Comparison of ENCODE assay signal across 7 mouse cellular contexts in the genomic region with DNA sequence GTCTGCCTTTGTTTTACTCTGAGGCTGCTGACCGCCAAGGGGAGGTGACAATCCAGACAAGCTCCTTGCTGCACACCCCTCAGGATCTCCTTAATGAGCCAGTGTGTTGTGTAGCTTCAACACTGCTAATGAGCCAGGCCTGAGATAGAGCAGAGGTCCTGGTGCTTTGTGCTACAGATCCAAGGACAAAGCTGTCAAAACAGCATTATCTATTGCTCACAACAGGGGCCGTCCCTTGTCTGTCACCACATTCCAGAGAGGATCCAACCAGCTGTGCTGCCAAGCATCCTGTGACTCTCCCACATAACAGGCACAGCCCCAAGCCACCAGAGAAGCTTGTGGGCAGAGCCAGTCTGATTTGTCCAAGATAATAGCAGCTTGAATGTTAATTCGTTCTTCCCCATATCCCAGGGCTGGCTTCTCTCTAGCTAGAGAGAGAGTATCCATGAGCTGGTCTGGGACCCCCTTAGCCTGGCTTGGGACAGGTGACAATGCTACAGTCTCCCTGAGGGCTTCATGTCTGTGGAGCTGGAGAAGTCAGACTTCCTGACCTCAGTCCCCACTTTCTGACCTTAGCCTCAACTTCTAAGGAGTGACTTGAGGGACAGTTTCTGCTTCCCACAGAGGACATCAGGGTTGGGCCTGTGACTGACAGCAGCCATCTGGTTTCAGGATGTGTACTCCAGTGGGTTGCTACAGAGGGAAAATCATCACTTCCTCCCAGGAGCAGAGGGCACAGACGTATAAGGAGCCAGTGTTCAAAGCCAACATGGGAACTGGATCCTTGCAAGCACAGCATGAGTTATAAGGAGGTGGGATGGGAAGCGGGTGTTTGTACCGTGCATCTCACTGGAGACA.
DNase-seq lines count a peak whose midpoint lies in the region; ATAC-seq and TF ChIP-seq lines count a peak whose summit lies in the region.

No protein-coding gene starts in this region.

- peaks cover 38% of the 10 kb centered on the region for H3K4me1 ChIP-seq in midbrain, embryonic 10.5 days
- no peaks in the 10 kb centered on the region for H3K4me1 ChIP-seq in midbrain, postnatal 0 days (ENCODE audit: insufficient read depth, low read length)
- peaks cover 45% of the 10 kb centered on the region for H3K4me1 ChIP-seq in embryonic facial prominence, embryonic 10.5 days
- peaks cover 12% of the 10 kb centered on the region; the same call in 1 of the 2 replicates for H3K4me1 ChIP-seq in hindbrain, embryonic 15.5 days (replicated peaks)
- H3K4me1 ChIP-seq in midbrain, embryonic 12.5 days, result peaks cover 26% of the 10 kb centered on the region

- TF ChIP-seq CTCF in midbrain, postnatal 0 days (IDR thresholded peaks at IDR 0.05), result no peak

- H3K4me3 ChIP-seq in midbrain, embryonic 10.5 days, result no peak overlapping the region
- no peak overlapping the region for H3K4me3 ChIP-seq in midbrain, postnatal 0 days (ENCODE audit: low read depth, low read length)
- no peak overlapping the region for H3K4me3 ChIP-seq in embryonic facial prominence, embryonic 10.5 days
- H3K4me3 ChIP-seq in hindbrain, embryonic 15.5 days, result no peak overlapping the region
- no peak overlapping the region for H3K4me3 ChIP-seq in midbrain, embryonic 12.5 days

- no peak for DNase-seq in midbrain, embryonic 10.5 days (ENCODE audit: low spot score)
- DNase-seq in midbrain, postnatal 0 days (ENCODE audit: low spot score), result no peak
- DNase-seq in embryonic facial prominence, embryonic 10.5 days (ENCODE audit: low spot score), result peak; percentile 19
- no peak for DNase-seq in yolk sac, embryonic 10.5 days (ENCODE audit: low spot score)

- H3K27me3 ChIP-seq in midbrain, embryonic 10.5 days (ENCODE audit: low read depth, poor library complexity, severe bottlenecking), result peaks cover 19% of the 10 kb centered on the region
- no peaks in the 10 kb centered on the region for H3K27me3 ChIP-seq in midbrain, postnatal 0 days (ENCODE audit: insufficient read depth, low read length)
- H3K27me3 ChIP-seq in embryonic facial prominence, embryonic 10.5 days (replicated peaks; ENCODE audit: low read depth, poor library complexity, severe bottlenecking), result peaks cover 10% of the 10 kb centered on the region; the same call in 1 of the 2 replicates
- H3K27me3 ChIP-seq in hindbrain, embryonic 15.5 days, result no peaks in the 10 kb centered on the region
- H3K27me3 ChIP-seq in midbrain, embryonic 12.5 days, result peaks cover 25% of the 10 kb centered on the region

- H3K27ac ChIP-seq in midbrain, embryonic 10.5 days (replicated peaks), result peak overlapping the region; percentile 24
- H3K27ac ChIP-seq in midbrain, postnatal 0 days (ENCODE audit: low read depth, low read length), result no peak overlapping the region
- no peak overlapping the region for H3K27ac ChIP-seq in embryonic facial prominence, embryonic 10.5 days (replicated peaks)
- no peak overlapping the region for H3K27ac ChIP-seq in hindbrain, embryonic 15.5 days (replicated peaks)
- peak overlapping the region; percentile 26; the same call in 1 of the 2 replicates for H3K27ac ChIP-seq in midbrain, embryonic 12.5 days (replicated peaks)

- no peaks in the 10 kb centered on the region for H3K36me3 ChIP-seq in midbrain, embryonic 10.5 days
- H3K36me3 ChIP-seq in midbrain, postnatal 0 days (ENCODE audit: insufficient read depth, low read length), result peaks cover 3% of the 10 kb centered on the region; the same call in 1 of the 2 replicates
- no peaks in the 10 kb centered on the region for H3K36me3 ChIP-seq in embryonic facial prominence, embryonic 10.5 days (replicated peaks)
- H3K36me3 ChIP-seq in hindbrain, embryonic 15.5 days, result no peaks in the 10 kb centered on the region
- no peaks in the 10 kb centered on the region for H3K36me3 ChIP-seq in midbrain, embryonic 12.5 days

- ATAC-seq in midbrain, postnatal 0 days (ENCODE audit: low FRiP score), result no peak
- peak; percentile 49; the same call in 1 of the 2 replicates for ATAC-seq in hindbrain, embryonic 15.5 days (ENCODE audit: low FRiP score, low read depth)
- no peak for ATAC-seq in midbrain, embryonic 12.5 days (ENCODE audit: low FRiP score, low read depth)
- ATAC-seq in activated CD4-positive, CD25-positive, alpha-beta regulatory T cell, adult 4 months, result no peak

- no peak overlapping the region; the same call in 1 of the 2 replicates for H3K9ac ChIP-seq in midbrain, postnatal 0 days (replicated peaks; ENCODE audit: low read length, poor library complexity, severe bottlenecking)
- no peak overlapping the region for H3K9ac ChIP-seq in hindbrain, embryonic 15.5 days
- H3K9ac ChIP-seq in midbrain, embryonic 12.5 days (replicated peaks), result no peak overlapping the region

- WGBS in midbrain, embryonic 10.5 days, result 40% methylated on average over 6 of the region's 6 CpGs
- 39% methylated on average over 6 of the region's 6 CpGs for WGBS in midbrain, postnatal 0 days
- WGBS in embryonic facial prominence, embryonic 10.5 days, result 42% methylated on average over 6 of the region's 6 CpGs
- WGBS in hindbrain, embryonic 15.5 days, result 43% methylated on average over 6 of the region's 6 CpGs
- WGBS in midbrain, embryonic 12.5 days, result 40% methylated on average over 6 of the region's 6 CpGs

- no peak overlapping the region for H3K4me2 ChIP-seq in midbrain, postnatal 0 days (ENCODE audit: low read depth, low read length, poor library complexity, severe bottlenecking)
- no peak overlapping the region for H3K4me2 ChIP-seq in hindbrain, embryonic 15.5 days
- no peak overlapping the region for H3K4me2 ChIP-seq in midbrain, embryonic 12.5 days (replicated peaks)

- no peaks in the 10 kb centered on the region for H3K9me3 ChIP-seq in midbrain, embryonic 10.5 days (replicated peaks)
- no peaks in the 10 kb centered on the region for H3K9me3 ChIP-seq in midbrain, postnatal 0 days (ENCODE audit: low read length)
- peaks cover 5% of the 10 kb centered on the region; the same call in 1 of the 2 replicates for H3K9me3 ChIP-seq in embryonic facial prominence, embryonic 10.5 days
- no peaks in the 10 kb centered on the region for H3K9me3 ChIP-seq in hindbrain, embryonic 15.5 days
- no peaks in the 10 kb centered on the region for H3K9me3 ChIP-seq in midbrain, embryonic 12.5 days

Comparison
In these comparisons a context has a peak if more than half of its experiments do, and no peak if none do; other contexts are left out.
1. H3K27ac ChIP-seq: peak in midbrain, embryonic 10.5 days (single experiment) and midbrain, embryonic 12.5 days (single experiment); none in midbrain, postnatal 0 days (single experiment), embryonic facial prominence, embryonic 10.5 days (single experiment) and hindbrain, embryonic 15.5 days (single experiment).